Mouse (Mus musculus): ENCODE results near the gene Srrm3. TPM values are rescaled to one million over a fixed set of nuclear protein-coding genes. Genes with fewer than 3 reads are reported as not detected.

Gene Srrm3
- polyA plus RNA-seq, 1 experiment from 2014 or later, result 59.8 TPM

DNA sequence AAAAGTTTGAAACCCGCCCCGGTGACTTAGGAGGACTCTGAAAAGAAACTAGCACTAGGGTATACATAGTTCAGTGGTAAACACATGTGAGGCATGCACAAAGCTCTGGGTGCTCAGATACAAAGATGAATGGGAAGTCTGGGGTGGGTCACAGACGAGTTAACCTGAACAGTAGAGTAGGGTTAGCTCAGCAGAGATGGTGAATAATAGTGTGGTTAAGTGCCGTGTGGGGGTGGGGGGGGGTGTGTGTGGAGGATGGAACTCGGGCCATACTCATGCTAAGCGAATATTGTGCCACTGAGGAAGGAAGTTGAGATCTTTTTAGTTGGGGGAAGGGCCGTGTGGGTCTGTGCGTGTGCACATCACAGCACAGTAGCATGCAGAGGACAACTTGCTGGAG is 26.4 kb upstream of the Srrm3 start:
- WGBS, result 78% methylated on average over 8 of the region's 8 CpGs
- DNase-seq, result no peak
- H3K36me3 ChIP-seq (ENCODE audit: control insufficient read depth, insufficient read depth, low read length), result peaks cover 36% of the 10 kb centered on the region
- peak overlapping the region; percentile 66; the same call in 1 of the 2 replicates for H3K4me2 ChIP-seq (ENCODE audit: low read length)
- peaks cover 18% of the 10 kb centered on the region for H3K4me1 ChIP-seq (ENCODE audit: control insufficient read depth, insufficient read depth, low read length)
- no peak overlapping the region for H3K9ac ChIP-seq (replicated peaks; ENCODE audit: low read length)
- no peaks in the 10 kb centered on the region for H3K27me3 ChIP-seq (ENCODE audit: control insufficient read depth, insufficient read depth, low read length)
- ATAC-seq (ENCODE audit: low FRiP score, low TSS enrichment), result no peak
- H3K27ac ChIP-seq (replicated peaks; ENCODE audit: low read depth, low read length), result no peak overlapping the region
- H3K4me3 ChIP-seq (replicated peaks; ENCODE audit: low read depth, low read length), result no peak overlapping the region
- H3K9me3 ChIP-seq (ENCODE audit: control insufficient read depth, low read length), result no peaks in the 10 kb centered on the region

DNA sequence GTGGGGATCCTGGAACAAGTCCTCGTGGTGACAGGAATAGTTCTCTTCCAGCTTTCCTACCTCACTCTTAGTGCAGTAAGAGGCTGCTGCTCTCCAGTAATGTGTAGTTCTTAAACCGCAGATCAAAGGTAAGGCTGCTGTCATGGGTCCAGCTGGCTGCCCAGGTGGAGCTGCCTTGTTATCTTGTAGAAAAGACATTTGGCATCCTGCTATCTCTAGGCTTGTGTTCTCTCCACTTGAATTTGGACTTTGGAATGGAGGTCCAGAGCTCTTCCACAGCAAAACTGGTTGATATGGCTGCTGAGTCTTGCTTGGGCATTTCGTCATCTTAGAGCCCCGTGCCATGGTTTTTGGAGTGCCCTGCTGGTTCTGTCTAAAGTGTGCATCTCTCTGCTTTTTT is 23.8 kb upstream of the Srrm3 start:
- Histone ChIP-seq H3K27ac (replicated peaks; ENCODE audit: low read depth, low read length) (no peak overlapping the region), H3K4me3 (replicated peaks; ENCODE audit: low read depth, low read length) (no peak overlapping the region), H3K36me3 (ENCODE audit: control insufficient read depth, insufficient read depth, low read length) (peaks cover 62% of the 10 kb centered on the region), H3K9me3 (ENCODE audit: control insufficient read depth, low read length) (no peaks in the 10 kb centered on the region), H3K4me2 (ENCODE audit: low read length) (no peak overlapping the region), H3K27me3 (ENCODE audit: control insufficient read depth, insufficient read depth, low read length) (no peaks in the 10 kb centered on the region), H3K4me1 (ENCODE audit: control insufficient read depth, insufficient read depth, low read length) (peaks cover 12% of the 10 kb centered on the region), H3K9ac (replicated peaks; ENCODE audit: low read length) (no peak overlapping the region)
- ATAC-seq (ENCODE audit: low FRiP score, low TSS enrichment), result no peak
- 98% methylated on average over 4 of the region's 4 CpGs for WGBS
- DNase-seq, result no peak

DNA sequence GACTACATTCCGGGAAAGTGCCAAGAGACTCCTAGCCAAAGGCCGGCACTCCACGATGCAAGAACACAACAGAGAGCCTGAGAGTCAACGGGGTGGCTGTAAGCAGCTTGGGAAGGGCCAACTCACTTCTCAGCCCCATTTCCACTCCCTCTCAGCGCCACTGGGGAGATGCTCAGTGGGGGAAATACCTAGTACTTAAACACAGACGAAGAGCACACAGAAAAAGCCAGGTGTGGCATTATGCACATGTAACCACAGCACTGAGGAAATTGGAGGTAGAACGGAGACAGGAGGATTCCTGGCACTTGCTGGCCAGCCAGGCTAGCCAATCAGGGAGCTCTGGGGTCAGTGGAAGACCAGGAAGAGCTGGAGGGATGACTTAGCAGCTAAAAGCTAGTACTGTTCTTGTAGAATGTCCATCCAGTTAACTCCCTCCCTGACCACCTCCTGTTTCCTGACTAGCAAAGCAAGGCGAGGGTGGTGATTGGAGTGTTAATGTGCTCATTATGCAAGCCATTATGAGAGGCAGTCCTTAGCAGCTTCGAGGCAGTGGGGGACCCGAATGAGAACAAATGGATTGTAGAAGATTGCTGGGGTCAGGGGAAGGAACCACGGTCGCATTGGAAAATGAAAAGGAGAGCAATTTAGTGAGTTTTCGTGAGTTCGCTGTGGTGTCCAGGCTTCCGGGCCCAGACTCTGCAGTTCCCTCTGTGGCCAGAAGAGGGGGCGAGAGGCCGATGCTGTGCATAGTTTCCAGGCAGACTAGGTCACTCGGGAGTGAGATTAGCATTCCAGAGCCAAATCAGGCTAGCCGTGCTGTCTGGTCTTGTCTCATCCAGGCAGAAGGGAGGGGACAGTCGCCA is 12.5 kb upstream of the Srrm3 start:
- Histone ChIP-seq H3K27ac (replicated peaks; ENCODE audit: low read depth, low read length) (peak overlapping the region; percentile 88), H3K4me3 (replicated peaks; ENCODE audit: low read depth, low read length) (0 out of 2 replicates have a peak overlapping the region, but pooled peaks have one; percentile 13), H3K9me3 (ENCODE audit: control insufficient read depth, low read length) (no peaks in the 10 kb centered on the region), H3K4me1 (ENCODE audit: control insufficient read depth, insufficient read depth, low read length) (peaks cover 12% of the 10 kb centered on the region; the same call in 1 of the 2 replicates), H3K4me2 (ENCODE audit: low read length) (peak overlapping the region; percentile 40), H3K9ac (replicated peaks; ENCODE audit: low read length) (no peak overlapping the region; the same call in 1 of the 2 replicates), H3K27me3 (ENCODE audit: control insufficient read depth, insufficient read depth, low read length) (no peaks in the 10 kb centered on the region), H3K36me3 (ENCODE audit: control insufficient read depth, insufficient read depth, low read length) (peaks cover 31% of the 10 kb centered on the region)
- ATAC-seq (ENCODE audit: low FRiP score, low TSS enrichment) (peak; percentile 90), DNase-seq (peak; percentile 95)
- WGBS, result 9% methylated on average over 20 of the region's 20 CpGs

DNA sequence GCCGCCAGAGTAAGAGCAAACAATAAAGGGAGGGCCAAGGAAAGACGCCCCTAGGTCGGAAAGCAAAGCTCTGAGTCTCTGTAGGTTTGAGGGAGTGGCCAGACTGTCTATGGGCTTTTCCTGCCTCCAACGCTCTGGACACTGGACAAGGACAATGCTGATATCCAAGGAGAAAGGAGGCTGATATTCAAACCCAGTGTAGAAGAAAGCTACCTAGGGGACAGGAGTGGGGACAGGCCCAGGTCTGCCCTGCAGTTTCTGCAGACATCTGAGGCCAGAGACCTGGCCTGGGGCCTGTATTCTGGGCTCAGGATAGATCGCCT is 11.9 kb upstream of the Srrm3 start:
- no peak overlapping the region for H3K4me3 ChIP-seq (replicated peaks; ENCODE audit: low read depth, low read length)
- ATAC-seq (ENCODE audit: low FRiP score, low TSS enrichment), result no peak
- H3K4me2 ChIP-seq (ENCODE audit: low read length), result peak overlapping the region; percentile 40
- WGBS, result 5% methylated on average over 5 of the region's 5 CpGs
- no peaks in the 10 kb centered on the region for H3K9me3 ChIP-seq (ENCODE audit: control insufficient read depth, low read length)
- no peak overlapping the region; the same call in 1 of the 2 replicates for H3K9ac ChIP-seq (replicated peaks; ENCODE audit: low read length)
- H3K27me3 ChIP-seq (ENCODE audit: control insufficient read depth, insufficient read depth, low read length), result no peaks in the 10 kb centered on the region
- peaks cover 12% of the 10 kb centered on the region; the same call in 1 of the 2 replicates for H3K4me1 ChIP-seq (ENCODE audit: control insufficient read depth, insufficient read depth, low read length)
- DNase-seq, result no peak
- peak overlapping the region; percentile 88 for H3K27ac ChIP-seq (replicated peaks; ENCODE audit: low read depth, low read length)
- peaks cover 25% of the 10 kb centered on the region for H3K36me3 ChIP-seq (ENCODE audit: control insufficient read depth, insufficient read depth, low read length)

DNA sequence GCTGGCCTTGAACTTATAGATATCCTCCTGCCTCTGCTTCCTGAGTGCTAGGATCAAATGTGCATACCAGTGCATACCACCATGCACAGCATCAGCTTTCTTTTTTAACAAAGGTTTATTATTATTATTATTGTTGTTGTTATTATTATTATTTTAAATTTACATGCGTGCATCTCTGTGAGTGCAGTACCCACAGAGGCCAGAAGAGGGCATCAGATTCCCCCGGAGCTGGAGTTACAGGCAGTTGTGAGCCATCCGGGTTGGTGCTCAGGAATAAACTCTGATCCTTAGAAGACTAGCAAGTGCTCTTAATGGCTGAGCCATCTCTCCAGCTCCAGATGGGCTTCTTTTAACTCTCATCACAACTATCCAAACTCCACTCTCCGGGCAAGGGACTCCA is 6.9 kb upstream of the Srrm3 start:
- Histone ChIP-seq H3K4me3 (replicated peaks; ENCODE audit: low read depth, low read length) (no peak overlapping the region), H3K27ac (replicated peaks; ENCODE audit: low read depth, low read length) (no peak overlapping the region), H3K9me3 (ENCODE audit: control insufficient read depth, low read length) (no peaks in the 10 kb centered on the region), H3K4me2 (ENCODE audit: low read length) (no peak overlapping the region), H3K4me1 (ENCODE audit: control insufficient read depth, insufficient read depth, low read length) (peaks cover 20% of the 10 kb centered on the region), H3K36me3 (ENCODE audit: control insufficient read depth, insufficient read depth, low read length) (no peaks in the 10 kb centered on the region), H3K9ac (replicated peaks; ENCODE audit: low read length) (no peak overlapping the region), H3K27me3 (ENCODE audit: control insufficient read depth, insufficient read depth, low read length) (no peaks in the 10 kb centered on the region)
- no peak for ATAC-seq (ENCODE audit: low FRiP score, low TSS enrichment)
- WGBS, result 44% methylated on average over 4 of the region's 4 CpGs
- peak; percentile 47 for DNase-seq

DNA sequence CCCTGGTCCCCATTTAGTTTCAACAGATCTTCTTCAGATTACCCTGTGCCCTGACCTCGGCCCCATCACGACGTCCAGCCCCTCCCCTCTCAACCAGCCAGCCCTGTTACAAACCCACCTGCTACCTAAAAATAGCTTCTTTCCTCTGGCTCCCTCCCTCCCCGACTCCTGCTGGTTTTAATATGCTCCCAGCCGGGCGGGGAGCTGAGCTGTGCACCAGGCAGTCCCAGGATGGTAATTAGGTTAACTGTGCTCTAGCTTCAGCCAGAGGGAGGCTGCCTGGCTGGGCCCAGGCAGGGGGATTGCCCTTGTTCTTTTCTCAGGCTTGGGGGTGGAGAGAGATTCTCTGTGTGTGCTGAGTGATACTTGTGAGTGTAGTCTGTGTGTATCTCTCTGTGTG is 5.8 kb upstream of the Srrm3 start:
- H3K36me3 ChIP-seq (ENCODE audit: control insufficient read depth, insufficient read depth, low read length), result no peaks in the 10 kb centered on the region
- H3K9me3 ChIP-seq (ENCODE audit: control insufficient read depth, low read length), result no peaks in the 10 kb centered on the region
- no peaks in the 10 kb centered on the region for H3K27me3 ChIP-seq (ENCODE audit: control insufficient read depth, insufficient read depth, low read length)
- DNase-seq, result peak; percentile 68
- no peak overlapping the region for H3K4me3 ChIP-seq (replicated peaks; ENCODE audit: low read depth, low read length)
- 1% methylated on average over 6 of the region's 6 CpGs for WGBS
- no peak overlapping the region for H3K4me2 ChIP-seq (ENCODE audit: low read length)
- ATAC-seq (ENCODE audit: low FRiP score, low TSS enrichment), result peak; percentile 62; the same call in 1 of the 2 replicates
- peaks cover 22% of the 10 kb centered on the region for H3K4me1 ChIP-seq (ENCODE audit: control insufficient read depth, insufficient read depth, low read length)
- peak overlapping the region; percentile 75 for H3K27ac ChIP-seq (replicated peaks; ENCODE audit: low read depth, low read length)
- peak overlapping the region; percentile 32; the same call in 1 of the 2 replicates for H3K9ac ChIP-seq (replicated peaks; ENCODE audit: low read length)

DNA sequence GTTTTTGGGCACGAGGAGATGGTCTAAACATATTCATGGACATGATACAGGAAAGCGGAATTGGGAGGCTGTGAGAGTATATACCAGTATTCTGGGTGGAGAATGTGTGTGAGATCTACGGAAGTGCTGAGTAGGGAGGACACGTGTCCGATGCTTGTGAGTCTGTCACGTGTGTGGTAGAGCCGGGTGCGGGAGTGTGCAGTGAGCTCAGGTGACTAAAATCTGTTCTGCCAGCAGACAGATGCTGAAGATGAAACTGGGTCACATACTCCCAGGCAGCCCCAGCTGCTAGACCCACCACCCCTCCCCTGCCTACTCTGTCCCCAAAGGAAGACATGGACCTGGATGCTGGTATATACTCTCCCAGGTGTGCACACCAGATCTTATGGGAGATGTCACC is 4.0 kb upstream of the Srrm3 start:
- DNase-seq (no peak), ATAC-seq (ENCODE audit: low FRiP score, low TSS enrichment) (no peak)
- Histone ChIP-seq H3K27ac (replicated peaks; ENCODE audit: low read depth, low read length) (no peak overlapping the region), H3K4me2 (ENCODE audit: low read length) (no peak overlapping the region), H3K36me3 (ENCODE audit: control insufficient read depth, insufficient read depth, low read length) (no peaks in the 10 kb centered on the region), H3K4me1 (ENCODE audit: control insufficient read depth, insufficient read depth, low read length) (peaks cover 32% of the 10 kb centered on the region), H3K4me3 (replicated peaks; ENCODE audit: low read depth, low read length) (no peak overlapping the region), H3K9me3 (ENCODE audit: control insufficient read depth, low read length) (no peaks in the 10 kb centered on the region), H3K9ac (replicated peaks; ENCODE audit: low read length) (no peak overlapping the region), H3K27me3 (ENCODE audit: control insufficient read depth, insufficient read depth, low read length) (no peaks in the 10 kb centered on the region)
- WGBS, result 95% methylated on average over 8 of the region's 8 CpGs

DNA sequence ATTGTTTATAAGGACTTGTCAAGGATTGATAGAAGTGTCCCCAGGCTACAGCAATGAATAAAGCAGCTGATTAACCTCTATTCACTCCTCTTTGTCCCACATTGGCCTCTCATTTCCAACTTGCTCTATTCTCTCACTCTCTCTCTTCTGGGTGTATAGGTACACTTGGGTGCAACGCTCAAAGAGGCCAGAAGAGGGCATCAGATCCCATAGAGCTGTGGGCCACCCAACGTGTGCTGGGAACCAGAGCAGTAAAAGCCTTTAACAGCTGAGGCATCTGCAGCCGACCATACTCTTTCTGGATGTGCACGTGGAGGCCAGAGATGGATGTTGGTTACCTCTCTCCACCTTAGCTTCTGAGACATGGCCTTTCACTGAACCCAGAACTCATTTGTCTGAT is 3.6 kb upstream of the Srrm3 start:
- Histone ChIP-seq H3K4me2 (ENCODE audit: low read length) (no peak overlapping the region), H3K9me3 (ENCODE audit: control insufficient read depth, low read length) (no peaks in the 10 kb centered on the region), H3K36me3 (ENCODE audit: control insufficient read depth, insufficient read depth, low read length) (no peaks in the 10 kb centered on the region), H3K4me1 (ENCODE audit: control insufficient read depth, insufficient read depth, low read length) (peaks cover 36% of the 10 kb centered on the region), H3K27me3 (ENCODE audit: control insufficient read depth, insufficient read depth, low read length) (no peaks in the 10 kb centered on the region), H3K27ac (replicated peaks; ENCODE audit: low read depth, low read length) (no peak overlapping the region), H3K9ac (replicated peaks; ENCODE audit: low read length) (no peak overlapping the region), H3K4me3 (replicated peaks; ENCODE audit: low read depth, low read length) (no peak overlapping the region)
- 63% methylated on average over 4 of the region's 4 CpGs for WGBS
- no peak for DNase-seq
- ATAC-seq (ENCODE audit: low FRiP score, low TSS enrichment), result no peak

DNA sequence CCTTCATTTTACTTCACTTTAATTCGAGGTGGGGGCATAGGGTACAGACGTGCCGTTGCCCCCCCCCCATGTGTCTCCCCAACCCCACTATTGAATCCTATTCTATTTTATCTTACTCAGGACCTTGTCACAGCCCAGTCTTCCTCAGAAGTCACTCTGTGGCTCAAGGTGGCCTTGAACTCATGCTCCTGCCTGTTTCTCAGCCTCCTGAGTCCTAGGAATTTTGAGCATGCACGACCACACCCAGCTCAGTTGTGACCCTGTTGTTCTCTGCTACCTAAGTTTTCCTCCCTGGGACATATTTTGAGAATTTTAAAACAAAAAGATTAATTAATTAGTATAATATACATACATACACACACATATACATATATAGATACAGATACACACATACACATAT is 3.0 kb upstream of the Srrm3 start:
- DNase-seq (no peak), ATAC-seq (ENCODE audit: low FRiP score, low TSS enrichment) (no peak)
- WGBS, result 82% methylated on average over 4 of the region's 4 CpGs
- no peak overlapping the region for H3K4me3 ChIP-seq (replicated peaks; ENCODE audit: low read depth, low read length)
- no peaks in the 10 kb centered on the region for H3K9me3 ChIP-seq (ENCODE audit: control insufficient read depth, low read length)
- H3K9ac ChIP-seq (replicated peaks; ENCODE audit: low read length), result no peak overlapping the region
- no peak overlapping the region for H3K27ac ChIP-seq (replicated peaks; ENCODE audit: low read depth, low read length)
- no peaks in the 10 kb centered on the region for H3K27me3 ChIP-seq (ENCODE audit: control insufficient read depth, insufficient read depth, low read length)
- H3K36me3 ChIP-seq (ENCODE audit: control insufficient read depth, insufficient read depth, low read length), result no peaks in the 10 kb centered on the region
- peaks cover 40% of the 10 kb centered on the region for H3K4me1 ChIP-seq (ENCODE audit: control insufficient read depth, insufficient read depth, low read length)
- H3K4me2 ChIP-seq (ENCODE audit: low read length), result no peak overlapping the region
